Mouse (Mus musculus): Measurements from ENCODE around the gene Rusc1. TPM values are rescaled to one million over a fixed set of nuclear protein-coding genes. Genes with fewer than 3 reads are reported as not detected.
A peak's percentile ranks its signal among the peaks of the same experiment; 100 is the strongest.
"Not testable (repeated sequence)": the region's sequence is repeated elsewhere in the genome, so short reads cannot be mapped to it uniquely, and the experiment has no call there.

Rusc1 gene
- polyA plus RNA-seq, 1 experiment from 2014 or later: 25.7 TPM

GRCm38 (mm10) chr3:89092509-89093090 lies 511 bp downstream of the Rusc1 start:
- Histone ChIP-seq H3K9me3 (replicated peaks) (no peaks in the 10 kb centered on the region), H3K27me3 (peaks cover 8% of the 10 kb centered on the region; the same call in 1 of the 2 replicates), H3K4me3 (replicated peaks) (peak overlapping the region; percentile 70), H3K9ac (peak overlapping the region; percentile 28; the same call in 1 of the 2 replicates), H3K4me2 (replicated peaks) (peak overlapping the region; percentile 100), H3K27ac (replicated peaks) (no peak overlapping the region), H3K36me3 (peaks cover 35% of the 10 kb centered on the region), H3K4me1 (peaks cover 42% of the 10 kb centered on the region)
- WGBS: 18% methylated on average over 11 of the region's 11 CpGs
- no peak for ATAC-seq (ENCODE audit: insufficient number of reproducible peaks, low FRiP score, low TSS enrichment, low read depth)

- WGBS: 15% methylated on average over 20 of the region's 20 CpGs
- Histone ChIP-seq H3K27ac (replicated peaks) (peak overlapping the region; percentile 90; the same call in 1 of the 2 replicates), H3K4me3 (replicated peaks) (peak overlapping the region; percentile 70), H3K9me3 (replicated peaks) (no peaks in the 10 kb centered on the region), H3K27me3 (peaks cover 8% of the 10 kb centered on the region; the same call in 1 of the 2 replicates), H3K36me3 (peaks cover 30% of the 10 kb centered on the region), H3K4me1 (peaks cover 44% of the 10 kb centered on the region), H3K4me2 (replicated peaks) (peak overlapping the region; percentile 100), H3K9ac (peak overlapping the region; percentile 59; the same call in 1 of the 2 replicates)
- ATAC-seq (ENCODE audit: insufficient number of reproducible peaks, low FRiP score, low TSS enrichment, low read depth): no peak
Observed at GRCm38 (mm10) chr3:89091811-89092508, 1.2 kb downstream of the Rusc1 start.

- Histone ChIP-seq H3K27ac (replicated peaks) (peak overlapping the region; percentile 90), H3K27me3 (peaks cover 8% of the 10 kb centered on the region; the same call in 1 of the 2 replicates), H3K9me3 (replicated peaks) (no peaks in the 10 kb centered on the region), H3K4me2 (replicated peaks) (peak overlapping the region; percentile 100), H3K4me1 (peaks cover 44% of the 10 kb centered on the region), H3K4me3 (replicated peaks) (peak overlapping the region; percentile 70), H3K9ac (peak overlapping the region; percentile 59), H3K36me3 (peaks cover 25% of the 10 kb centered on the region)
- peak; percentile 82 for ATAC-seq (ENCODE audit: insufficient number of reproducible peaks, low FRiP score, low TSS enrichment, low read depth)
- WGBS: under 1% methylated on average over 73 of the region's 74 CpGs
Observed at GRCm38 (mm10) chr3:89090694-89091655, 2.1 kb downstream of the Rusc1 start.

- peak; percentile 78 for ATAC-seq (ENCODE audit: insufficient number of reproducible peaks, low FRiP score, low TSS enrichment, low read depth)
- Histone ChIP-seq H3K4me2 (replicated peaks) (peak overlapping the region; percentile 100), H3K27ac (replicated peaks) (peak overlapping the region; percentile 90), H3K9me3 (replicated peaks) (no peaks in the 10 kb centered on the region), H3K36me3 (peaks cover 21% of the 10 kb centered on the region), H3K4me1 (peaks cover 44% of the 10 kb centered on the region), H3K27me3 (peaks cover 8% of the 10 kb centered on the region; the same call in 1 of the 2 replicates), H3K9ac (peak overlapping the region; percentile 59), H3K4me3 (replicated peaks) (peak overlapping the region; percentile 70)
- under 1% methylated on average over 39 of the region's 40 CpGs for WGBS
Observed at GRCm38 (mm10) chr3:89089882-89090591, 3.1 kb downstream of the Rusc1 start.

DNA sequence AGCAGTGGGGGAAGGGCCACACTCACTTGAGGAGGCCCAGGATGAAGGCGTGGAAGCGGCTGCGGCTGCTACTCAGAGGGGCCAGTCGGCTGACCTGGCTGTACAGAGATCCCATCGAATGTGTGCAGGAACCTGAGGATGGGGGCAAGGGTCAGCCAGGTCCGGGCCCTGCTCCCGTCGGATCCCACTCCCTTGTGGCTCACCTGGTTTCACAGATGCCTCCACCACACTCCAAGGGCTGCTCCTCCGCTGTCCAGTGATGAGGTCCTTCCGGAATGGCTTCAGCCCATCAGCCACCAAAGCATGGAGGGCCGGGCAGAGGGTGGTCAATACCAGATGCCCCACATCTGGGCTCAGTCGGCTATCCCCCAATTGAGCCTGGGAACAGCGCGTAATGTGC lies 4.1 kb downstream of the Rusc1 start:
- H3K4me2 ChIP-seq (replicated peaks): peak overlapping the region; percentile 100
- H3K27ac ChIP-seq (replicated peaks): no peak overlapping the region
- ATAC-seq (ENCODE audit: insufficient number of reproducible peaks, low FRiP score, low TSS enrichment, low read depth): no peak
- no peaks in the 10 kb centered on the region for H3K9me3 ChIP-seq (replicated peaks)
- peaks cover 21% of the 10 kb centered on the region; the same call in 1 of the 2 replicates for H3K36me3 ChIP-seq
- H3K9ac ChIP-seq: no peak overlapping the region; the same call in 1 of the 2 replicates
- peaks cover 8% of the 10 kb centered on the region; the same call in 1 of the 2 replicates for H3K27me3 ChIP-seq
- WGBS: 53% methylated on average over 14 of the region's 14 CpGs
- H3K4me1 ChIP-seq: peaks cover 43% of the 10 kb centered on the region
- peak overlapping the region; percentile 70 for H3K4me3 ChIP-seq (replicated peaks)

DNA sequence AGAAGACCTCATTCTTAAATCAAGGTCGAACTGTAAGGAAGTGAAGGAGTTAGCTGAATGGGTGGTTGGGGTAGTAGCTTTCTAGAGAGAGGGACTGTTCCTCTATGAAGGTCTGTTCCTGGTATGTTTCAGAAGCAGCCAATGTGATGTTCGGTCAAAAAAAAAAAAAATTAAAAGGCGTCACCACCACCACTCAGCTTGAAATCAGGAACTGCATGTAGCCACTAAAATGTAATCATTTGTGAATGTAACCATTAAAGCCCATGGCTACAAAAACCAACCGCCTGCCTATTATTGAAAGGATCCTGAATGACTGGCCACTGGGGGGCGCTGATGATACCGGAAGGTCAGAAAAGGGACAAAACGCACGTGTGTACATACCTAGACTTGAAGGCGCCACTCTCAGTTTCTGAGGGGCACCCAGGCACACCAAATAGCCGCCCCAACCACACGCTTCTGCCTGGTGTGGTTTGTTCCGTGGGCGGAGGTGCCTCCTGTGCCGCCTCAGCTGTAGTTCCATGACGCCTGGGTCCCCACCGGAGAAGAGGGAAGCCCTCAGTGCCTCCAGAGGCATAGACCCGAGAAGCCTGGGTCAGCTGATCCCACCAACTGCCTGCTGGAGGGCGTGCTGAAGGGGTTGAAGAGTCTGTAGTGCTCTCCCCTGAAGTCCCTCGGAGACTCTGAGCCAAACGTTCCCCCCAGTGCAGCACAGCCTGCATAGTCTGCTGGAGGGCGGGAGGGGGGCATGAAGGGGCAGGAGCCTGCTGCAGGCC lies 5.6 kb downstream of the Rusc1 start:
- H3K27me3 ChIP-seq: peaks cover 8% of the 10 kb centered on the region; the same call in 1 of the 2 replicates
- ATAC-seq (ENCODE audit: insufficient number of reproducible peaks, low FRiP score, low TSS enrichment, low read depth): no peak
- peak overlapping the region; percentile 10; the same call in 1 of the 2 replicates for H3K4me3 ChIP-seq (replicated peaks)
- 17% methylated on average over 21 of the region's 21 CpGs for WGBS
- H3K9ac ChIP-seq: no peak overlapping the region
- H3K36me3 ChIP-seq: peaks cover 22% of the 10 kb centered on the region; the same call in 1 of the 2 replicates
- no peaks in the 10 kb centered on the region for H3K9me3 ChIP-seq (replicated peaks)
- no peak overlapping the region for H3K27ac ChIP-seq (replicated peaks)
- peak overlapping the region; percentile 38 for H3K4me2 ChIP-seq (replicated peaks)
- H3K4me1 ChIP-seq: peaks cover 32% of the 10 kb centered on the region

GRCm38 (mm10) chr3:89084654-89085190 lies 8.4 kb downstream of the Rusc1 start:
- Histone ChIP-seq H3K9ac (no peak overlapping the region), H3K4me2 (replicated peaks) (no peak overlapping the region), H3K4me3 (replicated peaks) (no peak overlapping the region), H3K27ac (replicated peaks) (no peak overlapping the region), H3K4me1 (peaks cover 19% of the 10 kb centered on the region), H3K36me3 (peaks cover 31% of the 10 kb centered on the region), H3K9me3 (replicated peaks) (no peaks in the 10 kb centered on the region), H3K27me3 (no peaks in the 10 kb centered on the region)
- 81% methylated on average over 12 of the region's 12 CpGs for WGBS
- ATAC-seq (ENCODE audit: insufficient number of reproducible peaks, low FRiP score, low TSS enrichment, low read depth): no peak

DNA sequence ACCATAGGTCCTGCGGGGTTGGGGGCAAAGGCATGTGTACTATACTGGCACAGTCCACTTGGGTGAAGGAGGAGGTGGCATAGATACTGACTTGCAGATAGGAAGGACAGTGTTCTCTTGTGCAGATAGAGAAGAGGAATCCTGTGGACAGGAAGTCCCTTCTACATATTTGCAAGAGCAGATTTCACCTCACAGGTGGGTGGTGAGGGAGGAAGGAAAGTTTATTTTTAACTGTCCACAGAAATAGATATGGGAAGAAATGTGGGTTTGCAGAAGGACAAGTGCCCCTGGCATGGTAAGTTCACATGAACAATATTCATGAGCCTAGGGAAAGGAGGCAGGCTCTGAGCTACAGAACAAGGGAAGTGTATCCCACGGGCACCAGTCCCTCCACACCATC lies 9.0 kb downstream of the Rusc1 start:
- no peak for ATAC-seq (ENCODE audit: insufficient number of reproducible peaks, low FRiP score, low TSS enrichment, low read depth)
- Histone ChIP-seq H3K27me3 (no peaks in the 10 kb centered on the region), H3K27ac (replicated peaks) (no peak overlapping the region), H3K4me3 (replicated peaks) (no peak overlapping the region), H3K4me2 (replicated peaks) (no peak overlapping the region), H3K9me3 (replicated peaks) (no peaks in the 10 kb centered on the region), H3K36me3 (peaks cover 36% of the 10 kb centered on the region), H3K4me1 (peaks cover 13% of the 10 kb centered on the region), H3K9ac (no peak overlapping the region)
- WGBS: 87% methylated on average over 2 of the region's 2 CpGs

GRCm38 (mm10) chr3:89082287-89082686 lies 10.8 kb downstream of the Rusc1 start:
- H3K4me2 ChIP-seq (replicated peaks); H3K27ac ChIP-seq (replicated peaks); H3K9ac ChIP-seq; H3K4me1 ChIP-seq; ATAC-seq (ENCODE audit: insufficient number of reproducible peaks, low FRiP score, low TSS enrichment, low read depth); H3K4me3 ChIP-seq (replicated peaks); H3K9me3 ChIP-seq (replicated peaks); H3K27me3 ChIP-seq: not testable (repeated sequence)
- peaks cover 48% of the 10 kb centered on the region for H3K36me3 ChIP-seq

DNA sequence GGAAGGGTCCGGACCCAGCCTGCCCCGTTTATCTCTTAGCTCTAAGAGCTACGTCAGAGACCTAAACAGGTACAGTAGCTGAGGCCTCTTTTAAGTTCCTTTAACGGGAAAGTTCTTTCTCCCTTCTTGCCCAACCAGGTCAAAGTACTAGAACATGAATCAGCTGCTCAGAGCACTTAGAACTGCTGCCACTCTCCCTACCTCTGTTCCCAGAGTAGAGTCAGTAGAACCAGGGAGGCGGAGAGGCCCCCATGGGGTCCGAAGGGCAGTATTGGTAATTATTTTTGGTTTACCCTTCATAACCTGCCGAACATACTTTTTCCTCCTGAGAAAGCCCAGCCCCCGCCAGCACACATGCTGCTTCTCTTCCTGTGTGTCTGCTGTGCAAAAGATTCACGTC lies 15.7 kb downstream of the Rusc1 start:
- Histone ChIP-seq H3K36me3 (peaks cover 72% of the 10 kb centered on the region), H3K27ac (replicated peaks) (no peak overlapping the region), H3K4me1 (no peaks in the 10 kb centered on the region), H3K27me3 (no peaks in the 10 kb centered on the region), H3K9ac (no peak overlapping the region), H3K9me3 (replicated peaks) (no peaks in the 10 kb centered on the region), H3K4me2 (replicated peaks) (no peak overlapping the region), H3K4me3 (replicated peaks) (no peak overlapping the region)
- WGBS: 91% methylated on average over 9 of the region's 9 CpGs
- ATAC-seq (ENCODE audit: insufficient number of reproducible peaks, low FRiP score, low TSS enrichment, low read depth): no peak

All from embryonic facial prominence, embryonic 15.5 days (tissue).